Mouse (Mus musculus) lung, postnatal 10 days (tissue): Measurements from ENCODE around the gene Wdr81.
A peak's percentile ranks its signal among the peaks of the same experiment; 100 is the strongest.
"Not testable (repeated sequence)": the region's sequence is repeated elsewhere in the genome, so short reads cannot be mapped to it uniquely, and the experiment has no call there.

Source experiments
- DNase-seq: peaks from one replicate; pipeline ENCODE4 v3.0.0; 2021

The Wdr81 gene

GRCm38 (mm10) chr11:75460844-75461742 lies 6.6 kb upstream of the Wdr81 start, which contains the start of gene Tlcd2:
Tlcd2 (plus strand) TSS chr11:75461715.
- DNase-seq: peak; percentile 100

- peak; percentile 97 for DNase-seq
Measured at GRCm38 (mm10) chr11:75460103-75460843, 5.8 kb upstream of the Wdr81 start.

- DNase-seq: no peak
Measured at GRCm38 (mm10) chr11:75459751-75460102, 5.2 kb upstream of the Wdr81 start.

- DNase-seq: peak; percentile 46
Measured at GRCm38 (mm10) chr11:75459141-75459711, 4.7 kb upstream of the Wdr81 start.

- no peak for DNase-seq
Measured at GRCm38 (mm10) chr11:75458628-75459041, 4.1 kb upstream of the Wdr81 start.

- peak; percentile 58 for DNase-seq
Measured at GRCm38 (mm10) chr11:75458169-75458568, 3.7 kb upstream of the Wdr81 start.

- DNase-seq: no peak
Measured at GRCm38 (mm10) chr11:75456440-75456871, 1.9 kb upstream of the Wdr81 start.

GRCm38 (mm10) chr11:75455971-75456370 lies 1.5 kb upstream of the Wdr81 start:
- DNase-seq: not testable (repeated sequence)

- DNase-seq: peak; percentile 40
Measured at GRCm38 (mm10) chr11:75455041-75455736, 672 bp upstream of the Wdr81 start.

GRCm38 (mm10) chr11:75452812-75453557 lies 1.5 kb downstream of the Wdr81 start:
- DNase-seq: no peak

GRCm38 (mm10) chr11:75452081-75452480 lies 2.4 kb downstream of the Wdr81 start:
- no peak for DNase-seq

GRCm38 (mm10) chr11:75450936-75451335 lies 3.6 kb downstream of the Wdr81 start:
- no peak for DNase-seq

- no peak for DNase-seq
Measured at GRCm38 (mm10) chr11:75450304-75450908, 4.1 kb downstream of the Wdr81 start.

- DNase-seq: no peak
Measured at GRCm38 (mm10) chr11:75449695-75450094, 4.8 kb downstream of the Wdr81 start.

- no peak for DNase-seq
Measured at GRCm38 (mm10) chr11:75448575-75448974, 5.9 kb downstream of the Wdr81 start.

GRCm38 (mm10) chr11:75443711-75444110 lies 10.8 kb downstream of the Wdr81 start:
- no peak for DNase-seq

- no peak for DNase-seq
Measured at GRCm38 (mm10) chr11:75441601-75442000, 12.9 kb downstream of the Wdr81 start.

GRCm38 (mm10) chr11:75441034-75441433 lies 13.5 kb downstream of the Wdr81 start:
- DNase-seq: no peak

- DNase-seq: no peak
Measured at GRCm38 (mm10) chr11:75439951-75440350, 14.6 kb downstream of the Wdr81 start.

- no peak for DNase-seq
Measured at GRCm38 (mm10) chr11:75439363-75439762, 15.2 kb downstream of the Wdr81 start, which contains the start of gene Serpinf2. Serpinf2 (minus strand) TSS chr11:75439591.

GRCm38 (mm10) chr11:75438804-75439203 lies 15.7 kb downstream of the Wdr81 start:
- no peak for DNase-seq

GRCm38 (mm10) chr11:75438194-75438593 lies 16.3 kb downstream of the Wdr81 start:
- DNase-seq: no peak
